7 mouse cellular contexts compared by ENCODE assay signal in the genomic region with DNA sequence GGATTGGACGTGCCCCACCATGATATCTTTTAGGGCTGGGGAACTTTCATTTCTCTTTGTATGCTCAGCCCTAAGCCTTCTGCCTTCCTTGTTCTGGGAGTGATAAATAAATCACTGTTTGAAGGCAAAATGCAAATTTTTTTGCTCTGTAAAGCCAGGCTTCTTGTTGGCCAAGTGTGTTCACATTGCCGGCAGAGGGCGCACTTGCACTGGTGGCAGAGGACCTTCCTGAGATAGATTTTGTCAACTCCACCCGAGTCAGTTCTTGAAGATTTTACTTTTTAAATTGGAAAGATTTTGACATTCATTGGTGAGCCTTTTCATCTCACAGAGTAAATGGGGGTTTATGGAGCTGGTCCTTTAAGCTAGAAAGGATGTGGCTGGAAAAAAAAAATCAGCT. TPM values are rescaled to one million over a fixed set of nuclear protein-coding genes. Genes with fewer than 3 reads are reported as not detected.
DNase-seq lines count a peak whose midpoint lies in the region; ATAC-seq and TF ChIP-seq lines count a peak whose summit lies in the region.

No protein-coding gene starts in this region.

- 13% methylated on average over 4 of the region's 4 CpGs for WGBS in embryonic facial prominence, embryonic 14.5 days

- no peak overlapping the region for H3K27ac ChIP-seq in MEL (ENCODE audit: control insufficient read depth, low read depth, low read length)
- no peak overlapping the region for H3K27ac ChIP-seq in embryonic facial prominence, embryonic 14.5 days (replicated peaks; ENCODE audit: low read depth, low read length)

- no peak for TF ChIP-seq POLR2A in MEL (IDR thresholded peaks at IDR 0.05; ENCODE audit: control insufficient read depth in 1 of 2, insufficient read depth in 1 of 2, low read depth in 1 of 2, low read length in 2 of 2, poor library complexity in 1 of 2)

- peak; percentile 87 to 94 (median 93) for TF ChIP-seq CTCF in MEL (IDR thresholded peaks at IDR 0.05 in 2 of 3, conservative IDR thresholded peaks at IDR 0.05 in 1 of 3; ENCODE audit: control insufficient read depth in 1 of 3, insufficient read depth in 1 of 3, low read depth in 2 of 3, low read length in 3 of 3, poor library complexity in 1 of 3, severe bottlenecking in 1 of 3)

- ATAC-seq in embryonic facial prominence, embryonic 14.5 days (ENCODE audit: low read depth), result no peak
- ATAC-seq in megakaryocyte progenitor cell, adult 5-6 weeks (replicated peaks; ENCODE audit: poor library complexity), result peak; percentile 92

- H3K4me2 ChIP-seq in embryonic facial prominence, embryonic 14.5 days (ENCODE audit: low read depth, low read length), result peak overlapping the region; percentile 32

- H3K9me3 ChIP-seq in MEL (replicated peaks; ENCODE audit: insufficient read depth, low read length), result no peaks in the 10 kb centered on the region
- H3K9me3 ChIP-seq in embryonic facial prominence, embryonic 14.5 days (ENCODE audit: control insufficient read depth, low read length), result no peaks in the 10 kb centered on the region

- no peak for TF ChIP-seq EP300 in MEL (IDR thresholded peaks at IDR 0.05; ENCODE audit: low read depth in 1 of 2, low read length in 2 of 2)

- no peaks in the 10 kb centered on the region for H3K4me1 ChIP-seq in MEL (ENCODE audit: control insufficient read depth in 1 of 2, insufficient read depth in 2 of 2, low read length in 2 of 2)
- no peaks in the 10 kb centered on the region for H3K4me1 ChIP-seq in embryonic facial prominence, embryonic 14.5 days (ENCODE audit: control insufficient read depth, insufficient read depth, low read length)

- H3K79me2 ChIP-seq in MEL (ENCODE audit: control insufficient read depth, insufficient read depth, low read length, poor library complexity), result no peaks in the 10 kb centered on the region

- intact Hi-C loops in heart, postnatal 10 days (cut with DNase I), result loop anchor here (1.0 to 10.0 kb wide), 4 partner anchors 471 to 886 kb away; no protein-coding TSS in a partner anchor

- peaks cover 0 to 2% of the 10 kb centered on the region in 2 experiments; a peak in 2 of 4 replicates for H3K27me3 ChIP-seq in MEL (ENCODE audit: control insufficient read depth in 1 of 2, insufficient read depth in 2 of 2, low read length in 2 of 2)
- no peaks in the 10 kb centered on the region for H3K27me3 ChIP-seq in embryonic facial prominence, embryonic 14.5 days (replicated peaks; ENCODE audit: control insufficient read depth, insufficient read depth, low read length)

- no peaks in the 10 kb centered on the region for H3K36me3 ChIP-seq in MEL (ENCODE audit: control insufficient read depth in 1 of 2, insufficient read depth in 2 of 2, low read length in 2 of 2)
- no peaks in the 10 kb centered on the region for H3K36me3 ChIP-seq in embryonic facial prominence, embryonic 14.5 days (ENCODE audit: control insufficient read depth, insufficient read depth, low read length)

- DNase-seq in MEL (ENCODE audit: low read depth, low spot score), result peak; percentile 85
- peak; percentile 93 for DNase-seq in adrenal gland, postnatal 25 days
- peak; percentile 90 for DNase-seq in embryonic facial prominence, embryonic 14.5 days (ENCODE audit: low spot score)
- peak; percentile 88 to 94 for DNase-seq in heart, postnatal 10 days
- peak; percentile 76 to 97 for DNase-seq in layer of hippocampus, postnatal 25 days (ENCODE audit: extremely low spot score in 1 of 2, low spot score in 1 of 2)
- peak; percentile 63 to 91 for DNase-seq in spleen, adult 18-20 months

- peak; percentile 97 for TF ChIP-seq RAD21 in MEL (IDR thresholded peaks at IDR 0.05; ENCODE audit: low read depth, low read length)

- H3K9ac ChIP-seq in MEL (ENCODE audit: control insufficient read depth, low read depth, low read length, poor library complexity, severe bottlenecking), result no peak overlapping the region
- no peak overlapping the region for H3K9ac ChIP-seq in embryonic facial prominence, embryonic 14.5 days (ENCODE audit: low read depth, low read length)

- H3K4me3 ChIP-seq in MEL (ENCODE audit: control insufficient read depth in 1 of 2, insufficient read depth in 1 of 2, low read depth in 2 of 2, low read length in 2 of 2), result no peak overlapping the region
- H3K4me3 ChIP-seq in embryonic facial prominence, embryonic 14.5 days (ENCODE audit: low read depth, low read length), result no peak overlapping the region

TF ChIP-seq in MEL, 35 proteins besides CTCF, POLR2A, EP300 and RAD21:
- no peak for TF ChIP-seq KAT2A (conservative IDR thresholded peaks at IDR 0.05; ENCODE audit: low read depth, low read length)
- no peak for TF ChIP-seq POLR2AphosphoS5 (IDR thresholded peaks at IDR 0.05; ENCODE audit: borderline replicate concordance, low read depth, low read length)
- no peak for TF ChIP-seq MYB (IDR thresholded peaks at IDR 0.05; ENCODE audit: low read depth, low read length)
- no peak for TF ChIP-seq NELFE (IDR thresholded peaks at IDR 0.05; ENCODE audit: low read depth, low read length)
- peak; percentile 53; the same call in 1 of the 2 replicates for TF ChIP-seq ZNF384 (IDR thresholded peaks at IDR 0.05; ENCODE audit: low read depth, low read length)
- no peak for TF ChIP-seq NRF1 (IDR thresholded peaks at IDR 0.05; ENCODE audit: insufficient read depth, low read depth, low read length, poor library complexity, severe bottlenecking)
- peak; percentile 95 for TF ChIP-seq ZC3H11A (IDR thresholded peaks at IDR 0.05; ENCODE audit: low read depth, low read length)
- TF ChIP-seq MAZ (IDR thresholded peaks at IDR 0.05; ENCODE audit: low read depth, low read length), result no peak
- peak; percentile 97 for TF ChIP-seq SMC3 (IDR thresholded peaks at IDR 0.05; ENCODE audit: low read depth, low read length)
- TF ChIP-seq GATA1 (IDR thresholded peaks at IDR 0.05; ENCODE audit: low read depth, low read length), result no peak
- no peak for TF ChIP-seq ELF1 (IDR thresholded peaks at IDR 0.05; ENCODE audit: low read depth, low read length)
- no peak for TF ChIP-seq JUND (IDR thresholded peaks at IDR 0.05; ENCODE audit: low read depth, low read length)
- TF ChIP-seq E2F4 (IDR thresholded peaks at IDR 0.05; ENCODE audit: borderline replicate concordance, low read depth, low read length), result no peak
- TF ChIP-seq RCOR1 (IDR thresholded peaks at IDR 0.05; ENCODE audit: low read depth, low read length), result no peak
- TF ChIP-seq MXI1 (IDR thresholded peaks at IDR 0.05; ENCODE audit: low read depth, low read length), result no peak
- no peak for TF ChIP-seq MAX (IDR thresholded peaks at IDR 0.05; ENCODE audit: low read length)
- TF ChIP-seq SIN3A (IDR thresholded peaks at IDR 0.05; ENCODE audit: low read length), result no peak
- no peak for TF ChIP-seq POLR2AphosphoS2 (IDR thresholded peaks at IDR 0.05; ENCODE audit: low read length)
- TF ChIP-seq ZKSCAN1 (IDR thresholded peaks at IDR 0.05; ENCODE audit: low read depth, low read length), result no peak
- TF ChIP-seq UBTF (IDR thresholded peaks at IDR 0.05; ENCODE audit: borderline replicate concordance, insufficient read depth, low read depth, low read length), result no peak
- no peak for TF ChIP-seq HCFC1 (IDR thresholded peaks at IDR 0.05; ENCODE audit: low read depth, low read length)
- TF ChIP-seq MYC (IDR thresholded peaks at IDR 0.05; ENCODE audit: low read depth, low read length), result no peak
- TF ChIP-seq USF1 (IDR thresholded peaks at IDR 0.05; ENCODE audit: low read depth, low read length), result no peak

RNA-seq across cellular contexts. Expression of gene Spryd7, which starts 14.7 kb away (rescaled TPM):
- total RNA-seq in MEL (2012; rRNA removed), result 16.4 and 18.5 TPM in 2 replicates
- polyA plus RNA-seq in MEL (2012; ENCODE audit: insufficient read depth in 1 of 2, insufficient read length in 2 of 2, low read depth in 1 of 2, low replicate concordance in 2 of 2, missing spikeins in 1 of 2), result 10 to 100 TPM in 1 of 2 experiments, not detected in 1; 14.3 TPM
- total RNA-seq in adrenal gland, postnatal 25 days (2021), result 18.0 and 18.2 TPM in 2 replicates
- polyA plus RNA-seq in embryonic facial prominence, embryonic 14.5 days (2014; fragmentation: Nextera tagmentation; extraction: Ambion mirVana), result 25.7 and 27.8 TPM in 2 replicates
- total RNA-seq in heart, postnatal 10 days (2021), result 10 to 100 TPM; 46.6 to 48.7 TPM
- 10 to 100 TPM; 48.4 to 48.7 TPM for total RNA-seq in layer of hippocampus, postnatal 25 days (2021)
- total RNA-seq in megakaryocyte progenitor cell, adult 5-6 weeks (2015), result 12.0 and 13.4 TPM in 2 replicates
- 11.7 and 11.9 TPM in 2 replicates for total RNA-seq in megakaryocyte progenitor cell, adult 5-6 weeks (2017)

RNA-seq across cellular contexts. Expression of gene Trim13, which starts 26.7 kb away (rescaled TPM):
- 5.4 and 5.9 TPM in 2 replicates for total RNA-seq in MEL (2012; rRNA removed)
- 1 to 10 TPM in 1 of 2 experiments, not detected in 1; 4.8 TPM for polyA plus RNA-seq in MEL (2012; ENCODE audit: insufficient read depth in 1 of 2, insufficient read length in 2 of 2, low read depth in 1 of 2, low replicate concordance in 2 of 2, missing spikeins in 1 of 2)
- total RNA-seq in adrenal gland, postnatal 25 days (2021), result 7.0 and 9.2 TPM in 2 replicates
- 22.3 and 23.9 TPM in 2 replicates for polyA plus RNA-seq in embryonic facial prominence, embryonic 14.5 days (2014; fragmentation: Nextera tagmentation; extraction: Ambion mirVana)
- total RNA-seq in heart, postnatal 10 days (2021), result 10 to 100 TPM in 1 of 2 experiments, 1 to 10 TPM in 1; 9.0 to 13.2 TPM
- total RNA-seq in layer of hippocampus, postnatal 25 days (2021), result 10 to 100 TPM; 13.2 to 15.3 TPM
- 12.7 and 14.0 TPM in 2 replicates for total RNA-seq in megakaryocyte progenitor cell, adult 5-6 weeks (2015)
- 13.0 and 14.2 TPM in 2 replicates for total RNA-seq in megakaryocyte progenitor cell, adult 5-6 weeks (2017)

RNA-seq across cellular contexts. Expression of gene Kcnrg, which starts 35.9 kb away (rescaled TPM):
- total RNA-seq in MEL (2012; rRNA removed), result 0.04 TPM in 1 of 2 replicates, not detected in the other
- under 1 TPM in 1 of 2 experiments, not detected in 1; 0.15 TPM for polyA plus RNA-seq in MEL (2012; ENCODE audit: insufficient read depth in 1 of 2, insufficient read length in 2 of 2, low read depth in 1 of 2, low replicate concordance in 2 of 2, missing spikeins in 1 of 2)
- total RNA-seq in adrenal gland, postnatal 25 days (2021), result 0.27 and 0.52 TPM in 2 replicates
- 0.85 and 1.2 TPM in 2 replicates for polyA plus RNA-seq in embryonic facial prominence, embryonic 14.5 days (2014; fragmentation: Nextera tagmentation; extraction: Ambion mirVana)
- total RNA-seq in heart, postnatal 10 days (2021), result under 1 TPM; 0.32 to 0.43 TPM
- total RNA-seq in layer of hippocampus, postnatal 25 days (2021), result under 1 TPM; 0.76 to 0.77 TPM
- 0.39 and 2.0 TPM in 2 replicates for total RNA-seq in megakaryocyte progenitor cell, adult 5-6 weeks (2015)
- 0.04 and 0.68 TPM in 2 replicates for total RNA-seq in megakaryocyte progenitor cell, adult 5-6 weeks (2017)
